Mouse (Mus musculus) E14TG2a.4 (cell line): ENCODE results near the gene Tmem170b.

Source experiments
- H3K27me3 ChIP-seq: 2 replicates; pipeline ENCODE4 v1.6.1; 2014; ENCODE audit warnings: low read length, control low read depth; ENCODE audit not compliant: insufficient read depth
- H3K36me3 ChIP-seq: 2 replicates; pipeline ENCODE4 v1.6.1; 2014; ENCODE audit warnings: low read length, control low read depth; ENCODE audit not compliant: insufficient read depth
- H3K4me1 ChIP-seq: replicated peaks from 2 replicates; pipeline ENCODE4 v1.6.1; 2014; ENCODE audit warnings: low read depth, low read length, control low read depth
- H3K4me3 ChIP-seq: replicated peaks from 2 replicates; pipeline ENCODE4 v1.5.1; 2014; ENCODE audit warnings: mild to moderate bottlenecking, low read length
- H3K9me3 ChIP-seq: 2 replicates; pipeline ENCODE4 v1.6.1; 2014; ENCODE audit warnings: low read length, control low read depth
- CTCF ChIP-seq: conservative IDR thresholded peaks from 2 replicates; pipeline ENCODE4 v1.5.1; 2014; ENCODE audit warnings: low read length
- NANOG ChIP-seq: IDR thresholded peaks from 2 replicates; pipeline ENCODE4 v1.6.1; 2014; ENCODE audit warnings: borderline replicate concordance, low read length, mixed read lengths
- POU5F1 ChIP-seq: IDR thresholded peaks from 2 replicates; pipeline ENCODE4 v1.6.1; 2014; ENCODE audit warnings: low read length, borderline replicate concordance

The Tmem170b gene

DNA sequence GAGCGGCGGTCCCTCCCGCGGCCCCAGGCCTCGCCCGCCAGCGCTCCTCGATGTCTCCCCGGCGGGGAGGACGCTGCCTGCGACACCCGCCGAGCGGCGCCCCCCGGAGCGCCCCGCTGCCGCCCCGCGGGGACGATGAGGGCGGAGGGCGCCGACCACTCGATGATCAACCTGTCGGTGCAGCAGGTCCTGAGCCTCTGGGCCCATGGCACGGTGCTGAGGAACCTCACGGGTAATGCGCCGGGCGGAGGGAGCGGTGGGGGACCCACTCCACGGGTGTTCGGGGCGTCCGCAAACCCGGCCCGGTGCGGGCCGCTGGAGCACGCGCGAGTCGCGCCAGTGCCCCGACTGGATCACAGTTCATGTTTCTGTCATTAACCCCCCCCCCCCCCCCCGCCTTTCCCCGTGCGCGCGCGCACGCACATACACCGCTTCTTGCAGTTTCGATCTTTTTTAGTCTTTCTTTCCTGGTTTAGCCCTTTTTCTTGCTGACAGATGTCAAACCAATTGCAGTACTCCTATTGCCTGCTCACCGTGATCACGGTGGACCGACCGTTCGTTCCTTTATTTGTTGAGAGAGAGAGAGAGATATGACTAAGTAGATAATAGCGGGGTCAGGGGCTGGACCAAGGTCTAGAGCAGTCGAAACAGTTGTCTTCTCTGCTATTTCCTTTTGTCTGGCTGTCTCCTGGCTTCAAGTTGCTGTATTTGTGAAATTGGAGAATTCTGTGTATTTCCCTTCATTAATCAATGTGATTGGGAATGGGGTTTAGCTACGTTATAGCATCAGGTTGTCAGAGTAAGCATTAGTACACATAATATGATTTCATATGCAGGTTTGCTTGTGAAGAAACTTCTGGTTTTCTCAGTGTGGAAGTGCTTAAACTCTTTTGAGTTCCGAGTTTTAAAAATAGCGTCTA is 634 bp downstream of the Tmem170b start:
- Histone ChIP-seq H3K36me3 (no peaks in the 10 kb centered on the region), H3K4me3 (peak overlapping the region; percentile 93), H3K4me1 (peaks cover 18% of the 10 kb centered on the region), H3K9me3 (no peaks in the 10 kb centered on the region), H3K27me3 (no peaks in the 10 kb centered on the region; the same call in 1 of the 2 replicates)
- TF ChIP-seq POU5F1 (no peak), NANOG (no peak), CTCF (no peak)

DNA sequence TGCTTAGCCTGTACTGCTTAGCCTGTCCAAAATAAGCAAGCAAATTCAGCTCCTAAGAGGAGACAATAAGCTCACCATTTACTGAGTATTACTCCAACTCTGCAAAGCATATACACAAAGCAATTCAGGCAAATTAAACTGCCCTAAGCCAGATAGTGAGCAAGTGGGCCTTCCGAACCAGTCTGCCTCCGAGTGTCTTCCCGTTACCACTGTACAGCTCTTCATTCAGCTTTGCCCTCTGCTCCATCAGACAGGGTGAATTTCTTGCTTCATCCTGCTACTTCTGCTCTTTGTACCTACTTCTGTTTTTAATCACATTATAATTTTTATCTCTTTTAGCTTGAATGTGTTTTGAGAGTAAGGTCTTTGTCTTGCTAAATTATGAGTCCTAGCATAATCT is 1.9 kb downstream of the Tmem170b start:
- Histone ChIP-seq H3K4me1 (peaks cover 15% of the 10 kb centered on the region), H3K27me3 (no peaks in the 10 kb centered on the region; the same call in 1 of the 2 replicates), H3K36me3 (no peaks in the 10 kb centered on the region), H3K4me3 (no peak overlapping the region), H3K9me3 (no peaks in the 10 kb centered on the region)
- TF ChIP-seq POU5F1 (no peak), NANOG (no peak), CTCF (no peak)

DNA sequence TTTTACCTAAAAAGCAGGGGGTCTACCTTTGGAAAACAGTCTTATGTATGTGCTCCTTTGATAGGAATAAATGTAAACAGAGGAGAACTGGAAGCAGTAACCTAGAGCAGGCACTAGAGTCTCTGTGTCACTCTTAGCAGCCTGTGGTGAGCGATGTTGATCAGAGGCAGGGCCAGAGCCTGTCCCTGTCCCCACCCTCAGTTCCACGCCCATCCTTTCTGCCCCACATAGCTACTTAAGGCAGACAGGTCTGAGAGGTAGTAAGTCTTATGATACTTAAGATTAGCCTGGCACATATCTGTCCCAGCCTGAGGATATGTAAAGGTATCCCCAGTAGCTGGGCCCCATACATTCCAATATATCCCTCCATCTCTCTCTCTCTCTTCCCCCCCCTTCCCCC is 2.9 kb downstream of the Tmem170b start:
- no peaks in the 10 kb centered on the region for H3K9me3 ChIP-seq
- no peaks in the 10 kb centered on the region for H3K36me3 ChIP-seq
- H3K4me1 ChIP-seq = peaks cover 15% of the 10 kb centered on the region
- no peak overlapping the region for H3K4me3 ChIP-seq
- no peak for TF ChIP-seq NANOG
- TF ChIP-seq CTCF = no peak
- TF ChIP-seq POU5F1 = no peak
- no peaks in the 10 kb centered on the region; the same call in 1 of the 2 replicates for H3K27me3 ChIP-seq

DNA sequence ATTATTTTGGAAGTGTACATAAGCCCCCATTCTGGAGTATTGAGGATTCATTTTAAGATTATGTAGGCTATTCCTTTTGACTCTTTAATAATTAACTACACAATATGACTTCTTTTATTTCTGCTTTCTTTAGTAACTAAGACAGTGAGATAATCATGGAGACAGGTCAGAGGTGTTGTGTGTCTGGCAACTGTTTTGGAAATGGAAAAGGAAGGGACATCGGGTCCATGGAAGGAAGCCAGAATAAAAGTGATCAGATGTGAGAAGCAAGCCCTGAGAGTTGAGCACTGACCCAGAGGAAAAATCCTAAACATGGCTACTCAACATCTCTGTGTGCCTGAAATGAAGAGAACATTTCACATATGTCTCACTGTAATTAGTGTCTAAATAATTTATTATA is 5.3 kb downstream of the Tmem170b start:
- Histone ChIP-seq H3K4me3 (no peak overlapping the region), H3K27me3 (no peaks in the 10 kb centered on the region; the same call in 1 of the 2 replicates), H3K36me3 (no peaks in the 10 kb centered on the region), H3K9me3 (no peaks in the 10 kb centered on the region), H3K4me1 (peaks cover 12% of the 10 kb centered on the region; the same call in 1 of the 2 replicates)
- TF ChIP-seq CTCF (no peak), POU5F1 (no peak), NANOG (no peak)

GRCm38 (mm10) chr13:41614539-41614938 is 8.8 kb downstream of the Tmem170b start:
- TF ChIP-seq NANOG = no peak

DNA sequence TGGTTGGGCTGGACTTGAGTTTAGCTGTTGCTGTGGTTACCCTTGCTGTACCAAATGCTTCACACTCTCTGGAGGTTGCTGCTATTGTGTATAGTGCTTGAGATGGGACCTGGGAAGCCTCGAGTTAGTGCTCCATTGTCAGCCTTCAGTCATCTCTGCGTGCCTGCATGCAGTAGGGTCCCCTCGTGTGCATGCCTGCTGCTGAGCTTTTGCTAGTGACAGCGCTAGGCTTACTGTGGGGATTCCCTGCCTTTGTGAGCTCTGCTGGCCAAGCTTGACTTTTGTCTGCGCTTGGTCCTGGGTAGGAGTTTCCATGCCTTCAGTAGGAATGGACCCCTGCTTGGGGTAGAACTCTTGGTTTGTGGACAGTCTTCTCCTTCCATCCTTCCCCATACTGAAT is 9.3 kb downstream of the Tmem170b start:
- no peak overlapping the region for H3K4me3 ChIP-seq
- TF ChIP-seq CTCF (no peak), POU5F1 (no peak), NANOG (no peak)
- no peaks in the 10 kb centered on the region for H3K9me3 ChIP-seq
- H3K36me3 ChIP-seq = no peaks in the 10 kb centered on the region
- H3K4me1 ChIP-seq = 0 out of 2 replicates have a peak, but pooled peaks cover 3% of the 10 kb centered on the region
- no peaks in the 10 kb centered on the region for H3K27me3 ChIP-seq

More at GRCm38 (mm10) chr13:41614539-41614938, 8.8 kb downstream of the Tmem170b start:
- no peaks in the 10 kb centered on the region for H3K27me3 ChIP-seq
- H3K36me3 ChIP-seq = no peaks in the 10 kb centered on the region
- no peaks in the 10 kb centered on the region for H3K9me3 ChIP-seq
- H3K4me3 ChIP-seq = no peak overlapping the region
- H3K4me1 ChIP-seq = 0 out of 2 replicates have a peak, but pooled peaks cover 3% of the 10 kb centered on the region

DNA sequence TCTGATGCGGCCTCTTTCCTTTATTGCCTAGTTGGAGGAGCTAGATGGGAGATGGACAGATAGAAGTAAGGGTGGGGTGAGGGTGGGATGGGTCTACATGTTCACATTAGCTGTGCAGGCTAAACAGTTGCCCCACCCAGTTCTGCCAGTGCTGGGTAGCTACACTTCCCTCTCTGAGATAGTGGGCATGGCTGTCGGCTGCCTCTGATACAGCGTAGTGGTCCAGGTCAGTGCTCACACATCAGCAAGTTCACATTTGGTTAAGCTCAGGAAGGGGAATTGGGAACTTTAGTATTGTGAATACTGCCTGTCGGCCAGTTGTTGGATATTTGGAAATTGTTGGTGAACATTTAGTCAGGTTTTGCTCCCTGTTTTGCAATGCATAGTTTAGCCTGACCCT is 13.8 kb downstream of the Tmem170b start:
- no peak overlapping the region for H3K4me3 ChIP-seq
- H3K36me3 ChIP-seq = no peaks in the 10 kb centered on the region
- TF ChIP-seq CTCF (no peak), POU5F1 (no peak), NANOG (no peak)
- no peaks in the 10 kb centered on the region for H3K27me3 ChIP-seq
- H3K4me1 ChIP-seq = peaks cover 10% of the 10 kb centered on the region; the same call in 1 of the 2 replicates
- H3K9me3 ChIP-seq = no peaks in the 10 kb centered on the region

GRCm38 (mm10) chr13:41620132-41620531 is 14.4 kb downstream of the Tmem170b start:
- TF ChIP-seq CTCF (no peak), POU5F1 (no peak), NANOG (no peak)
- no peak overlapping the region for H3K4me3 ChIP-seq
- no peaks in the 10 kb centered on the region for H3K27me3 ChIP-seq
- no peaks in the 10 kb centered on the region for H3K36me3 ChIP-seq
- peaks cover 7% of the 10 kb centered on the region; the same call in 1 of the 2 replicates for H3K4me1 ChIP-seq
- H3K9me3 ChIP-seq = no peaks in the 10 kb centered on the region

DNA sequence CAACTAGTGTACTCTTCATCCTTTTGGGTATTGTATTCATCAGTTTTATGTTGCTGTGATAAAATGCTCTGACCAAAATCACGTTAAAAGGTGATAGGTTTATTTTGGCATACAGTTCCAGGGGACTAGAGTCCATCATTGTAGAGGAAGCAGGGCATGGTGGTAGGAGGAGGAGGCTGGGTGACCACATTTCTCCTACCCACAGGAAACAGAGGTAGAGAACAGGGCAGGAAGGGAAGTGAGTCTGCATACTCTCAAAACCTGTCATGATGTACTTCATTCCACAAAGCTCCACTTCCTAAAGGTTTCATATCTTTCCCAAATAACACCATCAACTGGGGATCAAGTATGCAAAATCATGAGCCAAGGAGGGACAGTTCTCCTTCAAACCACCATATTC is 18.4 kb downstream of the Tmem170b start:
- Histone ChIP-seq H3K4me3 (no peak overlapping the region), H3K27me3 (no peaks in the 10 kb centered on the region), H3K36me3 (peaks cover 10% of the 10 kb centered on the region), H3K4me1 (peaks cover 10% of the 10 kb centered on the region; the same call in 1 of the 2 replicates), H3K9me3 (no peaks in the 10 kb centered on the region)
- TF ChIP-seq CTCF = no peak
- no peak for TF ChIP-seq POU5F1
- TF ChIP-seq NANOG = no peak
